Mouse (Mus musculus) lung, embryonic 14.5 days (tissue): Measurements from ENCODE around the gene Ttc7b. TPM values are rescaled to one million over a fixed set of nuclear protein-coding genes. Genes with fewer than 3 reads are reported as not detected.

Experiments
- ATAC-seq: fragments of 200-750 bp; cut with Nextera tagmentation; 2 replicates; pipeline ENCODE4 v1.8.0; 2017; ENCODE audit warnings: mild to moderate bottlenecking, moderate TSS enrichment, moderate library complexity; ENCODE audit not compliant: insufficient read depth
- DNase-seq: peaks from one replicate; pipeline ENCODE4 v3.0.0-alpha.2; 2015
- H3K27ac ChIP-seq: fragments of 300-500 bp; sonication (generic); 2 replicates; pipeline ENCODE4 v1.5.1; 2014; ENCODE audit warnings: low read depth, mild to moderate bottlenecking, moderate library complexity
- H3K27me3 ChIP-seq: fragments of 300-500 bp; sonication (generic); 2 replicates; pipeline ENCODE4 v1.6.1; 2014; ENCODE audit warnings: low read length, control low read depth; ENCODE audit not compliant: insufficient read depth
- H3K36me3 ChIP-seq: fragments of 300-500 bp; sonication (generic); 2 replicates; pipeline ENCODE4 v1.6.1; 2014; ENCODE audit warnings: control low read depth; ENCODE audit not compliant: insufficient read depth
- H3K4me1 ChIP-seq: fragments of 300-500 bp; sonication (generic); 2 replicates; pipeline ENCODE4 v1.6.1; 2014; ENCODE audit warnings: antibody characterized with exemption, control low read depth; ENCODE audit not compliant: insufficient read depth
- H3K4me2 ChIP-seq: fragments of 300-500 bp; sonication (generic); 2 replicates; pipeline ENCODE4 v1.6.1; 2014; ENCODE audit warnings: mild to moderate bottlenecking
- H3K4me3 ChIP-seq: fragments of 300-500 bp; sonication (generic); 2 replicates; pipeline ENCODE4 v1.5.1; 2014; ENCODE audit warnings: low read depth, low read length
- H3K9ac ChIP-seq: fragments of 300-500 bp; sonication (generic); 2 replicates; pipeline ENCODE4 v1.6.1; 2014
- H3K9me3 ChIP-seq: fragments of 300-500 bp; sonication (generic); 2 replicates; pipeline ENCODE4 v1.6.1; 2016; ENCODE audit warnings: low read depth, low read length, control low read depth
- CTCF ChIP-seq: IDR thresholded peaks from 2 replicates; pipeline ENCODE4 v1.5.1; 2016; ENCODE audit warnings: antibody characterized with exemption, low read depth
- WGBS: fragments of 180-500 bp; shearing (Covaris S2); extraction: QIAGEN DNeasy Blood & Tissue Kit; methylation state at CpG from one replicate; pipeline ENCODE4 v1.1.7; 2014; 5-methylcytosine and 5-hydroxymethylcytosine counted together
- polyA plus RNA-seq: library from polyadenylated mRNA; unstranded; fragments of >200 nt; fragmentation: Nextera tagmentation; extraction: Ambion mirVana; gene quantifications from 2 replicates; pipeline ENCODE4 v1.2.1, GENCODE M21; 2014

Gene Ttc7b
- polyA plus RNA-seq, 1 experiment from 2014 or later = 8.1 TPM

DNA sequence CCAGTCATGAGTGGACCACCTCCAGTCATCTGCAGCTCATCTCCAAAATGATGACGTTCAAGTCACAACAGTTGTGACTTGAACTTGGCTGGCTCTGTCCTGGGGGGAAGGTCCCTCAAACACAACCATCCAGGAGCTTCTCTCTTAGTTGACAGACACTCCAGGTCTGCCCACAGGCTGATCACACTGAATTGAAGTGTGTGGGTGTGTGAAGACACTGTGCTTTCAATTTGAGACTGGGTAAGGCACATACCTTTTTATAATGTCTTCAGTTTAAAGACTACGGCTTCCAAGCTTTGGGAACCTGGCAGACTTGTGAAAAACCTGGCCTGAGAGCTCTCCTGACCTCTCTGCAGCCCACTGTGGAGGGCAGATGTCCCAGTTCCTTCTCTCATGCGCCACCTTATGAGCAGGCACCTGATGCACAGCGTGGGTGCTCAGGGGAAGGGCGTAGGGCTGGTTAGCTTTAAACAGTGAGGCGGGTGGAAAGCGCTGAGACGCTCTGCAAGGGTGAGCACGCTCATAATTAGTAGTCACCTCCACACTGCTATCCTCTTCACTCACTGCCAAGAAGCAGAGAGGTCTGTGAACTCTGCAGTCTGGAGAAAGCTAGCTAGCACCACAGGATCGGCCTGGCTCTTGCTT lies 28.5 kb downstream of the Ttc7b start:
- Histone ChIP-seq H3K9me3 (no peaks in the 10 kb centered on the region), H3K9ac (no peak overlapping the region), H3K27me3 (no peaks in the 10 kb centered on the region), H3K4me1 (no peaks in the 10 kb centered on the region), H3K4me2 (no peak overlapping the region), H3K27ac (no peak overlapping the region), H3K36me3 (peaks cover 48% of the 10 kb centered on the region), H3K4me3 (no peak overlapping the region)
- 93% methylated on average over 10 of the region's 10 CpGs for WGBS
- no peak for TF ChIP-seq CTCF
- ATAC-seq (no peak), DNase-seq (no peak)

DNA sequence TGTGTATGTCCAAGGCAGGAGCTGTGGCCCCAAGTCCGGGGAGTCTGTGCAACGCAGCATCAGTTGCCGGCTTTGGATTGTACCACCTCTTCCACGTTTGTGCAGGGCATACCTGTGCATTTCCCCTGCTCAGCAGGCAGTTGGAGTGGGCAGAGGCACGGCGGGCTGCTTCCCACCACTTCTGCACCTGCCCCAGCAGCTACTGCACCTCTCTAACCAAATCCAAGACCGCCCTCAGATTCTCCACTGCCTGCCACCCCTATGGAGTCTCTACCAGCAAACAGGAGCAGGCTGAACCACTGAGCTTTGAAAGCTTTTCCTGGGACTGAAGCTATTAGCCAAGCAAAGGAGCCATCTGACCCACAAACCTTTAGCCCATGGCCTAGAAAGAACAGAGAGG lies 30.8 kb downstream of the Ttc7b start:
- ATAC-seq = no peak

GRCm38 (mm10) chr12:100488368-100488767 lies 32.3 kb downstream of the Ttc7b start:
- H3K9ac ChIP-seq = no peak overlapping the region
- DNase-seq = no peak
- ATAC-seq = no peak
- no peaks in the 10 kb centered on the region for H3K4me1 ChIP-seq
- no peak overlapping the region for H3K4me3 ChIP-seq
- no peaks in the 10 kb centered on the region for H3K9me3 ChIP-seq
- H3K27me3 ChIP-seq = no peaks in the 10 kb centered on the region
- TF ChIP-seq CTCF = no peak
- WGBS = 88% methylated on average over 5 of the region's 5 CpGs
- H3K36me3 ChIP-seq = peaks cover 30% of the 10 kb centered on the region
- no peak overlapping the region for H3K27ac ChIP-seq
- no peak overlapping the region for H3K4me2 ChIP-seq

More for the DNA sequence above, 30.8 kb downstream of the Ttc7b start:
- no peaks in the 10 kb centered on the region for H3K4me1 ChIP-seq
- no peaks in the 10 kb centered on the region for H3K27me3 ChIP-seq
- WGBS = 77% methylated on average over 7 of the region's 7 CpGs
- H3K9me3 ChIP-seq = no peaks in the 10 kb centered on the region
- no peak overlapping the region for H3K27ac ChIP-seq
- H3K4me2 ChIP-seq = no peak overlapping the region
- H3K36me3 ChIP-seq = peaks cover 37% of the 10 kb centered on the region
- no peak overlapping the region for H3K9ac ChIP-seq
- no peak for DNase-seq
- TF ChIP-seq CTCF = no peak
- H3K4me3 ChIP-seq = no peak overlapping the region

- no peak for ATAC-seq
- WGBS = 63% methylated on average over 6 of the region's 6 CpGs
- no peaks in the 10 kb centered on the region for H3K4me1 ChIP-seq
Observed at GRCm38 (mm10) chr12:100486232-100486631, 34.4 kb downstream of the Ttc7b start.

GRCm38 (mm10) chr12:100483054-100483453 lies 37.6 kb downstream of the Ttc7b start:
- TF ChIP-seq CTCF = no peak; the same call in 1 of the 2 replicates
- no peaks in the 10 kb centered on the region for H3K9me3 ChIP-seq
- WGBS = 96% methylated on average over 1 of the region's 1 CpGs
- no peak overlapping the region for H3K4me3 ChIP-seq
- no peaks in the 10 kb centered on the region for H3K27me3 ChIP-seq
- DNase-seq (no peak), ATAC-seq (no peak)
- peaks cover 15% of the 10 kb centered on the region; the same call in 1 of the 2 replicates for H3K36me3 ChIP-seq
- H3K27ac ChIP-seq = no peak overlapping the region; the same call in 1 of the 2 replicates
- H3K4me1 ChIP-seq = no peaks in the 10 kb centered on the region
- H3K9ac ChIP-seq = no peak overlapping the region
- H3K4me2 ChIP-seq = no peak overlapping the region

More at GRCm38 (mm10) chr12:100486232-100486631, 34.4 kb downstream of the Ttc7b start:
- Histone ChIP-seq H3K9ac (no peak overlapping the region), H3K27ac (no peak overlapping the region), H3K4me3 (no peak overlapping the region), H3K4me2 (no peak overlapping the region), H3K36me3 (peaks cover 24% of the 10 kb centered on the region; the same call in 1 of the 2 replicates), H3K9me3 (no peaks in the 10 kb centered on the region), H3K27me3 (no peaks in the 10 kb centered on the region)
- DNase-seq = no peak
- TF ChIP-seq CTCF = peak; percentile 15; the same call in 1 of the 2 replicates

- Histone ChIP-seq H3K27me3 (no peaks in the 10 kb centered on the region), H3K4me2 (no peak overlapping the region), H3K36me3 (peaks cover 15% of the 10 kb centered on the region; the same call in 1 of the 2 replicates), H3K4me1 (no peaks in the 10 kb centered on the region), H3K9me3 (no peaks in the 10 kb centered on the region), H3K9ac (no peak overlapping the region), H3K27ac (no peak overlapping the region), H3K4me3 (no peak overlapping the region)
- DNase-seq = no peak
- WGBS = 68% methylated on average over 7 of the region's 7 CpGs
- TF ChIP-seq CTCF = no peak
- ATAC-seq = peak; percentile 6; the same call in 1 of the 2 replicates
Observed at GRCm38 (mm10) chr12:100482255-100482654, 38.4 kb downstream of the Ttc7b start.

DNA sequence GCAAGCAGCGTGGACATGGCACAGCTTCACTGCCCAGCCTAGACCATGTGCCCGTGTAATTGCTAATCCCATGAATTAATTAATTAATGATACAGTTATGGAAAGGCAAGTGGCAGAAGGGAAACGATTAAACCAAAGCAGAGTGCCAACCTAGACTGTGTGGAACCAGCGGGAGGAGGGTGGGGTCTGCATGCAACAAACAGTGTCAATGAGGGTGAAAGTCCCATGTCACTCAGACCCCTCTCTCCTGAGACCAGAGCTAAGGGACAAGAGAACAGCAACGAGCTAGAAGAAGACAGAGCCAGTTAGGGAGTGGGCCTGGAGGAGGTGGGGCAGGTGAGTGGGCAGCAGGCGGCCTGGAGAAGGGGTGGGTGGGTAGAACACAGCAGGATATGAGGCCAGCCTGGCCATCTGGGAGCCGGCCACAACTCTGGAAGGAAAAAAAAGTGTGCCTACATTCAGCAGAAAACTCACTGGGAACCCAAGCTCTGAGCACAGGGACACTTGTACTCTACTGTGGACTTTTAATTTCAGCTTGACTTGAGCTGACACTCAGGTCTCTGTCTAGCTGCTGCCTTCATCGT lies 39.1 kb downstream of the Ttc7b start:
- WGBS = 88% methylated on average over 8 of the region's 8 CpGs
- H3K4me2 ChIP-seq = no peak overlapping the region
- no peak overlapping the region for H3K9ac ChIP-seq
- H3K4me3 ChIP-seq = no peak overlapping the region
- no peak for DNase-seq
- peaks cover 15% of the 10 kb centered on the region; the same call in 1 of the 2 replicates for H3K36me3 ChIP-seq
- H3K9me3 ChIP-seq = no peaks in the 10 kb centered on the region
- no peaks in the 10 kb centered on the region for H3K4me1 ChIP-seq
- TF ChIP-seq CTCF = no peak
- H3K27me3 ChIP-seq = no peaks in the 10 kb centered on the region
- no peak for ATAC-seq
- no peak overlapping the region for H3K27ac ChIP-seq
